Mouse (Mus musculus) intestine, embryonic 14.5 days (tissue): ENCODE measurements at regions not wholly inside any gene's neighbourhood (a gene's known extent, or its start where the extent isn't known, plus 50 kb on each side); places are given as distances from the start of the nearest gene placed in this dataset.

Source experiments
- ATAC-seq: fragments of 200-750 bp; cut with Nextera tagmentation; replicated peaks from 2 replicates; pipeline ENCODE4 v1.8.0; 2017; ENCODE audit warnings: low read depth, moderate number of reproducible peaks, moderate TSS enrichment, moderate library complexity; ENCODE audit not compliant: low FRiP score, low TSS enrichment
- DNase-seq: peaks from one replicate; pipeline ENCODE4 v3.0.0-alpha.2; 2018; ENCODE audit warnings: low spot score
- H3K27ac ChIP-seq: fragments of 300-500 bp; sonication (generic); 2 replicates; pipeline ENCODE4 v1.5.1; 2014; ENCODE audit warnings: low read depth, mild to moderate bottlenecking, control low read depth
- H3K27me3 ChIP-seq: fragments of 300-500 bp; sonication (generic); replicated peaks from 2 replicates; pipeline ENCODE4 v1.6.1; 2014; ENCODE audit warnings: low read length, control low read depth; ENCODE audit not compliant: control insufficient read depth, insufficient read depth
- H3K36me3 ChIP-seq: fragments of 300-500 bp; sonication (generic); 2 replicates; pipeline ENCODE4 v1.6.1; 2014; ENCODE audit warnings: low read length, control low read depth; ENCODE audit not compliant: control insufficient read depth, insufficient read depth
- H3K4me1 ChIP-seq: fragments of 300-500 bp; sonication (generic); replicated peaks from 2 replicates; pipeline ENCODE4 v1.6.1; 2014; ENCODE audit warnings: low read length, control low read depth, mixed read lengths; ENCODE audit not compliant: control insufficient read depth, insufficient read depth
- H3K4me2 ChIP-seq: fragments of 300-500 bp; sonication (generic); 2 replicates; pipeline ENCODE4 v1.6.1; 2014; ENCODE audit warnings: low read length
- H3K4me3 ChIP-seq: fragments of 300-500 bp; sonication (generic); 2 replicates; pipeline ENCODE4 v1.5.1; 2014; ENCODE audit warnings: low read depth, low read length, control low read depth, mixed read lengths
- H3K9ac ChIP-seq: fragments of 300-500 bp; sonication (generic); 2 replicates; pipeline ENCODE4 v1.6.1; 2014; ENCODE audit warnings: mild to moderate bottlenecking, low read length
- H3K9me3 ChIP-seq: fragments of 300-500 bp; sonication (generic); 2 replicates; pipeline ENCODE4 v1.6.1; 2016; ENCODE audit warnings: low read length, control low read depth; ENCODE audit not compliant: control insufficient read depth
- WGBS: fragments of 180-500 bp; shearing (Covaris S2); extraction: QIAGEN DNeasy Blood & Tissue Kit; methylation state at CpG from one replicate; pipeline ENCODE4 v1.1.7; 2014; 5-methylcytosine and 5-hydroxymethylcytosine counted together

GRCm38 (mm10) chr10:45888835-45889234, 311.2 kb downstream of the Hace1 start:
- no peaks in the 10 kb centered on the region for H3K4me1 ChIP-seq
- H3K4me2 ChIP-seq = no peak overlapping the region
- no peak overlapping the region for H3K9ac ChIP-seq
- DNase-seq (no peak), ATAC-seq (no peak)
- 78% methylated on average over 4 of the region's 4 CpGs for WGBS
- H3K36me3 ChIP-seq = no peaks in the 10 kb centered on the region
- no peaks in the 10 kb centered on the region for H3K9me3 ChIP-seq
- H3K27ac ChIP-seq = no peak overlapping the region
- H3K4me3 ChIP-seq = no peak overlapping the region
- H3K27me3 ChIP-seq = no peaks in the 10 kb centered on the region

GRCm38 (mm10) chr10:45889381-45889951, 311.8 kb downstream of the Hace1 start:
- 68% methylated on average over 13 of the region's 13 CpGs for WGBS
- no peak overlapping the region for H3K9ac ChIP-seq
- no peaks in the 10 kb centered on the region for H3K4me1 ChIP-seq
- ATAC-seq (no peak), DNase-seq (no peak)
- no peak overlapping the region for H3K4me2 ChIP-seq
- H3K27ac ChIP-seq = no peak overlapping the region
- H3K9me3 ChIP-seq = no peaks in the 10 kb centered on the region
- H3K4me3 ChIP-seq = no peak overlapping the region
- no peaks in the 10 kb centered on the region for H3K27me3 ChIP-seq
- H3K36me3 ChIP-seq = no peaks in the 10 kb centered on the region

GRCm38 (mm10) chr10:45890088-45890626, 312.5 kb downstream of the Hace1 start:
- Histone ChIP-seq H3K9me3 (no peaks in the 10 kb centered on the region), H3K36me3 (no peaks in the 10 kb centered on the region), H3K9ac (no peak overlapping the region), H3K4me2 (no peak overlapping the region), H3K27ac (no peak overlapping the region), H3K27me3 (no peaks in the 10 kb centered on the region), H3K4me3 (no peak overlapping the region), H3K4me1 (no peaks in the 10 kb centered on the region)
- no peak for DNase-seq
- no peak for ATAC-seq
- 88% methylated on average over 9 of the region's 9 CpGs for WGBS

- ATAC-seq (no peak), DNase-seq (no peak)
- Histone ChIP-seq H3K4me3 (no peak overlapping the region), H3K36me3 (no peaks in the 10 kb centered on the region), H3K9ac (no peak overlapping the region), H3K4me2 (no peak overlapping the region), H3K4me1 (no peaks in the 10 kb centered on the region), H3K9me3 (no peaks in the 10 kb centered on the region), H3K27ac (no peak overlapping the region), H3K27me3 (no peaks in the 10 kb centered on the region)
- 70% methylated on average over 2 of the region's 2 CpGs for WGBS
Observed at GRCm38 (mm10) chr10:45892464-45892863, 314.8 kb downstream of the Hace1 start.

- Histone ChIP-seq H3K27ac (no peak overlapping the region), H3K9me3 (no peaks in the 10 kb centered on the region), H3K4me1 (no peaks in the 10 kb centered on the region), H3K27me3 (no peaks in the 10 kb centered on the region), H3K36me3 (no peaks in the 10 kb centered on the region), H3K9ac (no peak overlapping the region), H3K4me3 (no peak overlapping the region), H3K4me2 (no peak overlapping the region)
- DNase-seq (no peak), ATAC-seq (0 out of 2 replicates have a peak, but pooled peaks have one; percentile 60)
- WGBS = 75% methylated on average over 2 of the region's 2 CpGs
Observed at GRCm38 (mm10) chr10:45893894-45894831, 316.5 kb downstream of the Hace1 start.

GRCm38 (mm10) chr10:45916928-45917327, 339.3 kb downstream of the Hace1 start:
- Histone ChIP-seq H3K4me2 (no peak overlapping the region), H3K27ac (no peak overlapping the region), H3K4me3 (no peak overlapping the region), H3K27me3 (no peaks in the 10 kb centered on the region), H3K36me3 (no peaks in the 10 kb centered on the region), H3K9me3 (0 out of 2 replicates have a peak, but pooled peaks cover 2% of the 10 kb centered on the region), H3K9ac (no peak overlapping the region), H3K4me1 (no peaks in the 10 kb centered on the region)
- DNase-seq (no peak), ATAC-seq (no peak)
- WGBS = 30% methylated on average over 3 of the region's 3 CpGs

- no peak for ATAC-seq
- Histone ChIP-seq H3K27me3 (no peaks in the 10 kb centered on the region), H3K4me1 (no peaks in the 10 kb centered on the region), H3K4me3 (no peak overlapping the region), H3K27ac (no peak overlapping the region), H3K9ac (no peak overlapping the region), H3K36me3 (no peaks in the 10 kb centered on the region), H3K9me3 (no peaks in the 10 kb centered on the region), H3K4me2 (no peak overlapping the region)
- 48% methylated on average over 1 of the region's 1 CpGs for WGBS
- no peak for DNase-seq
Observed at GRCm38 (mm10) chr10:45925746-45926145, 348.1 kb downstream of the Hace1 start.

GRCm38 (mm10) chr10:45933631-45934310, 356.1 kb downstream of the Hace1 start:
- no peak overlapping the region for H3K27ac ChIP-seq
- DNase-seq (no peak), ATAC-seq (no peak)
- no peaks in the 10 kb centered on the region for H3K36me3 ChIP-seq
- no peaks in the 10 kb centered on the region for H3K27me3 ChIP-seq
- no peaks in the 10 kb centered on the region for H3K9me3 ChIP-seq
- 90% methylated on average over 4 of the region's 4 CpGs for WGBS
- no peak overlapping the region for H3K9ac ChIP-seq
- H3K4me3 ChIP-seq = no peak overlapping the region
- no peak overlapping the region for H3K4me2 ChIP-seq
- no peaks in the 10 kb centered on the region for H3K4me1 ChIP-seq
